Mouse (Mus musculus) neutrophil, adult 65 days (primary cell): ENCODE data around the gene Adgre4. TPM values are rescaled to one million over a fixed set of nuclear protein-coding genes. Genes with fewer than 3 reads are reported as not detected.

Experiments
- total RNA-seq: library from RNA; stranded (reverse); gene quantifications from 2 replicates; pipeline ENCODE4 v1.2.4, GENCODE M21; 2023

The Adgre4 gene
- total RNA-seq, result 6.1 and 8.5 TPM in 2 replicates

GRCm38 (mm10) chr17:55749786-55750185 lies at the start of gene Adgre4:
TSS of gene Adgre4 (plus strand) at chr17:55749984.

GRCm38 (mm10) chr17:55711984-55712811 lies 37.6 kb upstream of the Adgre4 start, which contains the start of gene Pot1b:
TSS of gene Pot1b (minus strand) at chr17:55712628.

GRCm38 (mm10) chr17:55878636-55879369 lies 129.0 kb downstream of the Adgre4 start, which contains the start of gene Zfp119a:
TSS of gene Zfp119a (minus strand) at chr17:55878930.

Other genes starting within 250 kb of the Adgre4 start
- not detected in 2 replicates for gene Vmn2r118, start 124.8 kb upstream of the Adgre4 start, total RNA-seq
- 19.6 and 21.3 TPM in 2 replicates for gene Pot1b, start 37.4 kb upstream of the Adgre4 start, total RNA-seq
- 3.7 and 5.1 TPM in 2 replicates for gene Zfp119a, start 128.9 kb downstream of the Adgre4 start, total RNA-seq
- 6.5 and 7.2 TPM in 2 replicates for gene Zfp959, start 142.1 kb downstream of the Adgre4 start, total RNA-seq
- gene Zfp119b, start 199.5 kb downstream of the Adgre4 start, total RNA-seq, result 5.1 and 5.3 TPM in 2 replicates
- 161 and 166 TPM in 2 replicates for gene Ebi3, start 202.7 kb downstream of the Adgre4 start, total RNA-seq
- 26.9 and 29.0 TPM in 2 replicates for gene Yju2, start 209.1 kb downstream of the Adgre4 start, total RNA-seq
- 1.9 and 3.7 TPM in 2 replicates for gene Shd, start 220.5 kb downstream of the Adgre4 start, total RNA-seq
- not detected in 2 replicates for gene Fsd1, start 236.5 kb downstream of the Adgre4 start, total RNA-seq